Mouse (Mus musculus) heart, embryonic 10.5 days (tissue): ENCODE results near the gene Nfkbiz. TPM values are rescaled to one million over a fixed set of nuclear protein-coding genes. Genes with fewer than 3 reads are reported as not detected.
"Not testable (repeated sequence)": the region's sequence is repeated elsewhere in the genome, so short reads cannot be mapped to it uniquely, and the experiment has no call there.

Experiments
- DNase-seq: peaks from one replicate; pipeline ENCODE4 v3.0.0-alpha.2; 2017; ENCODE audit warnings: low spot score
- H3K27ac ChIP-seq: fragments of 300-500 bp; sonication (generic); 2 replicates; pipeline ENCODE4 v1.5.1; 2016; ENCODE audit warnings: mild to moderate bottlenecking
- H3K27me3 ChIP-seq: fragments of 300-500 bp; sonication (generic); 2 replicates; pipeline ENCODE4 v1.6.1; 2016; ENCODE audit warnings: mild to moderate bottlenecking; ENCODE audit not compliant: poor library complexity, insufficient read depth, severe bottlenecking
- H3K36me3 ChIP-seq: fragments of 300-500 bp; sonication (generic); 2 replicates; pipeline ENCODE4 v1.6.1; 2016; ENCODE audit warnings: mild to moderate bottlenecking, moderate library complexity
- H3K4me1 ChIP-seq: fragments of 300-500 bp; sonication (generic); 2 replicates; pipeline ENCODE4 v1.6.1; 2016; ENCODE audit warnings: mild to moderate bottlenecking
- H3K4me3 ChIP-seq: fragments of 300-500 bp; sonication (generic); 2 replicates; pipeline ENCODE4 v1.5.1; 2016; ENCODE audit warnings: mild to moderate bottlenecking, moderate library complexity
- H3K9me3 ChIP-seq: fragments of 300-500 bp; sonication (generic); 2 replicates; pipeline ENCODE4 v1.6.1; 2016; ENCODE audit warnings: mild to moderate bottlenecking, moderate library complexity
- WGBS: fragments of 180-500 bp; shearing (Covaris S2); methylation state at CpG from one replicate; pipeline ENCODE4 v1.1.7; 2016; 5-methylcytosine and 5-hydroxymethylcytosine counted together
- polyA plus RNA-seq: library from polyadenylated mRNA; unstranded; fragments of >200 nt; fragmentation: Nextera tagmentation; extraction: Ambion mirVana; gene quantifications from 2 replicates; pipeline ENCODE4 v1.2.1, GENCODE M21; 2016

The Nfkbiz gene
- 1.7 and 3.1 TPM in 2 replicates for polyA plus RNA-seq

DNA sequence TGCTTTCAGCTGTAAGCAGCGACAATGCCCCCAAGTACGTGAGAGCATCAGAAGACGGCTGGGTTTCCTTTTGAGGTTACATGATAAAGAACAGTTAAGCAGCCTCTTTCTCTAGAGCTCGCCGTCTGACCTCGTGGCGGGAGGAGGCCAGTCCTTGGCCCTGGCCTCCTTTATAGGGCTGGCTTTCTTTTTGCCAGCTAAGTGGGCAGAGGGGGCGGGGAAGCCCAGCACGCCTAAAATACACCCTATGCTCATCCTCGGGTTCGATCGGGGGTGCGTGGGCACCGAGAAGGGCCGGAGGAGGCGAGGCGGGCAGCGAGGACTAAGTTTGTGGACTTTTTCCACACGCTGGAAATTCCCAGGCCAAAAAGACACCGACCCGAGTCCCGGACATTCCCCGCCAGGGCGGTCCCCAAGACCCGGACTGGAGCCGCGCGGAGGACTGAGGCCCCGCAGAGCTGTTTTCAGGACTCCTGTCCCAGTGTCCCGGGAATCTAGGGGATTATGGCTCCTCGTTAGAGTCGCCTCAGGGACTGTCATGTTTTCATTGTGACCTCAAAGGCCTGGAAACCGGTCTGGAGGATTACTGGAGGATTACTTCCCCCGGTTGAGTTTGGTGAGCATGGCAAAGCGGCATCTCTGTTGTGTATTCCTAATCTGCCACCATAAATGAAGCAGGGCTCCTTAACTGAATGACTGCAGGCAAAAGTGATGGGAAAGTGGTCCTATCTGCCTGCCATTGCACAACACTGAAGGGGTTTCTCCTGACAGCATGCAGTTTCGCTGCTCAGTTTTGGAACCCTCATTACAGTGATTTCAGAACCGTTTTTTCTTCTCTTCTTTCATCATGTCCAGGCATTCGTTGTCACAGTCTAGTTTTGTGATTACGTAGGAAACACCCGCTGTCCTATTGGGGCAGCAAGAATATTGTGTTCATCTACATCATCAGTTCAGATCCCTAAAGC is at the start of gene Nfkbiz:
Nfkbiz (minus strand) TSS at position 390 of the 965 bp plus-strand sequence.
- Histone ChIP-seq H3K36me3 (peaks cover 2% of the 10 kb centered on the region), H3K27me3 (no peaks in the 10 kb centered on the region), H3K4me3 (peak within 1 kb of the TSS; percentile 76), H3K4me1 (peaks cover 4% of the 10 kb centered on the region; the same call in 1 of the 2 replicates), H3K27ac (peak within 1 kb of the TSS; percentile 99), H3K9me3 (no peaks in the 10 kb centered on the region)
- peak; percentile 94 for DNase-seq
- 1% methylated on average over 40 of the region's 40 CpGs for WGBS

DNA sequence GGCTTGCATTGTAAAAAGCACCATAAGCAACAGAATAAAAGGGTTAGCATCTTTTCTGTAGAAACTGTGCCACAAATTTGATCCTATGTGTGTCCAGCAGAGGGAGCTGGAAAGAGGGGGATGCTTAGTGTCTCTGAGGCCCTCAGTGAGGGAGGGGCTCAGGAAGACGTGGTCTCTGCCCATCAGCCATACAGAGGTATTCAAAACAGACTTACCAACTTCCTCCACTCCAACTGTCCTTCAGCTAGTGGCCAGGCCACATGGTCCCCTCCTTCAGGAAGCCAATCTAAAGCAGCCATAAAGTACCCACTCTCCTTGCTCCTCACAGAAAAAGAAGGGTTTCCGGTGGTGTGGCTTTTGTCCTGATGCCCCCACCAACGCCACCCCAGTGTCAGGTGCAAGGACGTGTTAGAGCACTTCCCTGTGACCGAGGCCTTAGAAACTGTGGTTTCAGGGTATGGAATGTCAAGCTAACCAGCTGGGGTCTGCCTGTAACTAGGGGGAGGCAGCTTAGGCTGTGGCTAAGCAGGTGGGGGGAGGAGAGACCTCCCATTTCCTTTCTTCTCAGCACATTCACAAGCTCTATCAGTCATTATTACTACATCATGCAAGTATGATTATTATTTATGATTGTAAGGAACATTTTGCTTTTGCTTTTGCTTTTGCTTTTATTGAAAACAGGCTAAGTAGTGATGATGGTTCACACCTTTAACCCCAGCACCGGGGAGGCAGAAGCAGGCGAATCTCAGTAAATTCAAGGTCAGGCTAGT is 49.3 kb upstream of the Nfkbiz start:
- Histone ChIP-seq H3K9me3 (no peaks in the 10 kb centered on the region), H3K27ac (no peak overlapping the region), H3K27me3 (no peaks in the 10 kb centered on the region), H3K4me3 (no peak overlapping the region), H3K4me1 (peaks cover 6% of the 10 kb centered on the region; the same call in 1 of the 2 replicates), H3K36me3 (peaks cover 16% of the 10 kb centered on the region)
- no peak for DNase-seq
- WGBS, result 54% methylated on average over 7 of the region's 7 CpGs

DNA sequence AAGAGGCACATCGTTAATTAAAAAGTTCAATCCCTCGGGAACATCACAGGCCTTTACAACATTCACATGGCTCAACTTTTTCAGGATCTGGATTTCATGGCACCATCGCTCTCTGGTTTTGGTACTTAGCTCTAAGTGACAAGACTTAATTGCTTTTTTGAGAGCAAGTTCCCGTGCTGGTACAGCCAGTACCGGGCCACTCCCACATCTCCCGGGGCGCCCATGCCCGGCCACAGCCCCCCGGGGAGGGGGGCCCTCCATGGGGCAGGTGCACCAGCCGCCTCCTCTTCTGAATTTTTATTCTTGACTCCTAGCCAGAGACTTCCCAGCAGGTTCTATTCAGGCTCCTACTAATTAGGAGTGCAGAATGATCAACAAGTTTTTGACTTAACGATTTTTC is 45.5 kb upstream of the Nfkbiz start:
- H3K27me3 ChIP-seq, result no peaks in the 10 kb centered on the region
- H3K4me3 ChIP-seq, result no peak overlapping the region
- H3K9me3 ChIP-seq, result no peaks in the 10 kb centered on the region
- peaks cover 3% of the 10 kb centered on the region; the same call in 1 of the 2 replicates for H3K4me1 ChIP-seq
- 81% methylated on average over 11 of the region's 11 CpGs for WGBS
- no peak for DNase-seq
- H3K36me3 ChIP-seq, result 0 out of 2 replicates have a peak, but pooled peaks cover 6% of the 10 kb centered on the region
- H3K27ac ChIP-seq, result no peak overlapping the region

DNA sequence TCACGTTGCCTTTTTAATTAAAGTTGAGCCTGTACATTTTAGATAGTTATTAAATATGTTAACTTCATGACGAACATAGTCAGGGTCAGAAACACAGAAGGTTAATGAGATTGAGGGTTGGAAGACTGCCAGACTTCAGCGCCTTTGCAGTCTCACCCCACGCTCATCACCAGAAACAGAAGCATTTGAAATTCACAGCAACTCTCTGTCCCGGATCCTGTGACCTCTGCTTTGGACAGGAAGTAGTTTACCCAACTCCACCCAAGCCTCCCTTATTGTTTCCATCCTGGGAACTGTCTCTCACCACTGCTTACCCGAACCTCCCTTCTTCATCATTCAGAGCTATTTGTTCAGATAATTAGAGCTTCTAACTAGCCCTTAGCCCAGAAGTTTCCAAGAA is 37.3 kb upstream of the Nfkbiz start:
- Histone ChIP-seq H3K27me3 (no peaks in the 10 kb centered on the region), H3K27ac (no peak overlapping the region), H3K9me3 (no peaks in the 10 kb centered on the region), H3K36me3 (no peaks in the 10 kb centered on the region), H3K4me3 (no peak overlapping the region), H3K4me1 (peaks cover 8% of the 10 kb centered on the region; the same call in 1 of the 2 replicates)
- DNase-seq, result no peak
- 56% methylated on average over 6 of the region's 6 CpGs for WGBS

DNA sequence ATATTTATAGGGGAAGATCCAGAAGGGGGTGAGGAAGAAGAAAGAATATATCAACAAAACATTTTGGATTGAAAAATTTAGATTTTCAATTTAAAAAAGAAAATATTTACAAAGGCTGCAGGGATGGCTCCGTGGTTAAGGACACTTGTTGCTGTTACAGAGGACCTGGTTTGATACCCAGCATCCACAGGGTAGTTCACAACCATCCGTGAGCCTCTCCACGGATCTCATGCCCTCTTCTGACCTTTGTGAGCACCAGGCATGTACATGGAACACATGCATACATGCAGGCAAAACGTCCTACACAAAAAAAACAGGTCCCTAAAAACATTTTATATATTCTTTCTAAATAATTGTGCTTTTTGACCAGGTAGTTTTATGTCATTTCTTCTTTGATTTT is 25.1 kb upstream of the Nfkbiz start:
- Histone ChIP-seq H3K27me3 (no peaks in the 10 kb centered on the region), H3K36me3 (0 out of 2 replicates have a peak, but pooled peaks cover 6% of the 10 kb centered on the region), H3K4me1 (no peaks in the 10 kb centered on the region), H3K4me3 (no peak overlapping the region), H3K27ac (no peak overlapping the region), H3K9me3 (no peaks in the 10 kb centered on the region)
- 63% methylated on average over 4 of the region's 4 CpGs for WGBS
- no peak for DNase-seq

DNA sequence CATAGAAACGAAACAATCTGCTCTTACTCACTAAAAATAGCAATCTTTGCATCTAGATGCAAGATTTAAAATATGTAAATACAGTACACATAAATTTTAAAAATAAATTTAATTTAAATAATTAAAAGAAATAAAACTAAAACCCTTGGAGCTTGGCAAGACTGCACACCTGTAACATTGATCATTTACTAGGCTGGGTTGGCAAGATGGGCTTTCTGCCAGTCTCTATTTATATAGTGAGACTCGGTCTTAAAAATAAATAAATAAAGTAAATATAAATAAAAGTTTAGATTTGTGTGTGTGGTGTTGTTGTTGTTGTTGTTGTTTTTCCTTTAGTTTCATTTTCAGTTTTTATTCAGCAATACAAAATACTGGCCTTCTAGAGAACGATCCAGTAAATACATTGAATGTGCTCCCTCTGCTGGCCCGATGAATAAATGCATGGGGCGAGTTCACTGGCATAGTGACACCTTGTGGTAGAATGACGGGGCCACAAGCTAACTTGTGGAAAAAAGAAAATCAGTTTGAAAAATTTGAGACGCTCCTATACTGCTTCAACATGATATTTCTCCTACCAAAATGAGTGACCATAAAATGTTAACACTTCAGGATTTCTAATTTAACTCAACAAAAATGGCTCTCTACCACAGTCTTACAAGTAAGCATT is 24.6 kb upstream of the Nfkbiz start:
- 26% methylated on average over 7 of the region's 7 CpGs for WGBS
- DNase-seq, result peak; percentile 81
- Histone ChIP-seq H3K27me3 (no peaks in the 10 kb centered on the region), H3K4me1 (no peaks in the 10 kb centered on the region), H3K36me3 (0 out of 2 replicates have a peak, but pooled peaks cover 6% of the 10 kb centered on the region), H3K27ac (no peak overlapping the region), H3K9me3 (no peaks in the 10 kb centered on the region), H3K4me3 (no peak overlapping the region)

DNA sequence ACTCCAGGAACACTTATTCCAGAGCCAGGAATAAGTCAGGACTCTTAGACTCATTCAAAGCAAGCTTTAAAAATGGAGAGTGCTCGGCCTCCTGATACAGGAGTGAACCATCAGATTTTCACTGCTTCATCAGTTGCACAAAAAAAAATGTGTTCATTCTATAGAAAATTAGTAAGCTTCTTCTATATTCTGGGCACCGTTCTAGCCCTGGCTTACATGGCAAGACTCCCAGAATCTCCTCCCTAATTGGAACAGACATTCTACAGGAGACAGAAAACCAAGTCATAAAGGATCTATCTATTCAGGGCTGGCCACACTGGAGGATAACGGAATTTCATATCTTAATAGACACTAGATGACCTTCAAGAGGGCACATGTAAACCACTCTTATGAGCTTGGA is 22.4 kb upstream of the Nfkbiz start:
- Histone ChIP-seq H3K36me3 (peaks cover 12% of the 10 kb centered on the region; the same call in 1 of the 2 replicates), H3K4me3 (no peak overlapping the region), H3K27me3 (no peaks in the 10 kb centered on the region), H3K27ac (no peak overlapping the region), H3K4me1 (no peaks in the 10 kb centered on the region), H3K9me3 (no peaks in the 10 kb centered on the region)
- DNase-seq, result no peak
- WGBS, result 83% methylated on average over 3 of the region's 3 CpGs

DNA sequence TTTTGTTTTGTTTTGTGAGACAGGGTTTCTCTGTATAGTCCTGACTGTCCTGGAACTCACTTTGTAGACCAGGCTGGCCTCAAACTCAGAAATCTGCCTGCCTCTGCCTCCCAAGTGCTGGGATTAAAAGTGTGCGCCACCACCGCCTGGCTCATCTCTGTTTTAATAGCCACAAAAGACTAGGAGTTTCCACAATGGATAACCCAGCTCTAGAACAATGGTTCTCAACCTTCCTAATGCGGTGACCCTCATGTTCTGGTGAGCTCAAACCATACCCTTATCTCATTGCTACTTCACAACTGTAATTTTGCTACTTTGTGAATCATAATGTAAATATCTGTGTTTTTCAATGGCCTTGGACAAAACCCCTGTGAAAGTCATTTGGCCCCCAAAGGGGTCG is 20.7 kb upstream of the Nfkbiz start:
- H3K4me3 ChIP-seq, H3K9me3 ChIP-seq, DNase-seq, H3K27me3 ChIP-seq, H3K27ac ChIP-seq, H3K36me3 ChIP-seq, H3K4me1 ChIP-seq: not testable (repeated sequence)
- 89% methylated on average over 4 of the region's 4 CpGs for WGBS

DNA sequence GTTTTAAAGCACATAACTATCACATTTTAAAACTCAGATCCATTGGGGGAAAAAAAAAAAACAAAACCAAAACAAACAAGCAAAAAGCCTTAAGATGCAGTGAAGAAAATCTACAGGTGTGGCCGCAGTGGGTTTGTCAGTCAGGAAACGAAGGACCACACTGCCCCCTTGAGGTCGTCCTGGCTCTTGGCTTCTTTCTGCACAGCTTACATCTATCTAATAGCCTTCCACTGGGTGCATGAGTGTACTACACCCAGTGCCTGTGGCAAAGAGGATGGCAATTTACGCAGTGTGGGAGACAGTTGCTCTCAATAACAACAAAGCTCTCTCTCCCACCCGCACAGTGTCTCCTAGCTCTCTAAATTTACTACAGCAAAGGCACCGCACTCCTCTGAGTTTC is 19.8 kb upstream of the Nfkbiz start:
- H3K4me1 ChIP-seq, result no peaks in the 10 kb centered on the region
- H3K27me3 ChIP-seq, result no peaks in the 10 kb centered on the region
- DNase-seq, result no peak
- no peaks in the 10 kb centered on the region for H3K9me3 ChIP-seq
- no peak overlapping the region for H3K27ac ChIP-seq
- no peak overlapping the region for H3K4me3 ChIP-seq
- WGBS, result 59% methylated on average over 6 of the region's 6 CpGs
- H3K36me3 ChIP-seq, result peaks cover 9% of the 10 kb centered on the region; the same call in 1 of the 2 replicates

DNA sequence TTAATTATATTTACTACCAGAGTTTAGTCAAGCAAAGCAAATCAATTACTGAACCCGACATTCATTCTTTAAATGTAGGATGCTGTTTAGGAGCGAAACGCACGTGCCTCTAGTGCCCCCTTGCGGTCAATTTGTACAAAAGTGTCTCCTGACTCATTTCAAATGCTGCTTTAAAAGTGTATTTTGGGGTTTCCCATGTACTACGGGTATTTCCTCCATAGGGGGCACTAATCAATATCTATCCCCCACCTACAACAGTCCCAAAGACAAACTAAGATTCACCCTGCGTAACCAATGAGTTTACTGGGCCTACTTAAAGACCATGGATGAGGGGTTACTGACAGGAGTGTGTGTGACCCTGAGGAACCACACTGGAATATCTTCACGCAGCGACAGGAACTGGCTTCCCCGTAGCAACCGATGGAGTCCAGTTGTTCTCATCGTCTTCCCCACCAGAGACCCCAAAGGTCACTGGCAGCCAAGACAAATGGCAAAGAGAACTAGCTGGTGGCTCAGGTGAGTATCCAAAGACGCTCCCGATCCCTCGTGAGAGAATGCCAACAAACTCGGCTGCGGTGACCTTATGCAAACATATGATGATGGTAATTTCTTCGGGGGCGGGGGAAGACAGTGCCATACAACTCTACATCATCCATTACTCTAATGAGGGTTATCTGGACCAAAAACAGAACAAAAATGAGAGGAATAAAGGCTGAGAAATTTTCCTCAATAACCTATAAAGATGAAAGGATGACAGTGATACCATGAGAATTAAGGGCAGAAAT is 14.4 kb upstream of the Nfkbiz start:
- no peaks in the 10 kb centered on the region for H3K9me3 ChIP-seq
- peaks cover 9% of the 10 kb centered on the region; the same call in 1 of the 2 replicates for H3K36me3 ChIP-seq
- no peak overlapping the region for H3K4me3 ChIP-seq
- H3K27ac ChIP-seq, result no peak overlapping the region
- H3K27me3 ChIP-seq, result no peaks in the 10 kb centered on the region
- 57% methylated on average over 19 of the region's 19 CpGs for WGBS
- peak; percentile 80 for DNase-seq
- H3K4me1 ChIP-seq, result no peaks in the 10 kb centered on the region

DNA sequence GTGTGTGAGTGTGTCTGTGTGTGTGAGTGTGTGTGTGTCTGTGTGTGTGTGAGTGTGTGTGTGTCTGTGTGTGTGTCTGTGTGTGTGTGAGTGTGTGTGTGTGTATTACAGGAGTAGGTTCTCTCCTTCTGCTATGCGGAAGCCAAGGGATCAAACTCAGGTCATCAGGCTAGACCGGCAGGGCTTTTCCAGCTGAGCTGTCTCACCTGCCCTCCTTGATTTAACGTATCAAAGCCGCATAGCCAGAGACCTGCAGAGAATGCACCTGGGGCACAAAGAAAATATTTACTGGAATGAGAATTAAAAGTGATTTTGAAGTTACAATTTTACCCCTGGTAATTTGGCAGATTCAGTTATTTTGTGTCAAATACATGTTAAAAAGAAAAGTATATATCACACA is 13.8 kb upstream of the Nfkbiz start:
- Histone ChIP-seq H3K4me3 (no peak overlapping the region), H3K4me1 (no peaks in the 10 kb centered on the region), H3K36me3 (peaks cover 9% of the 10 kb centered on the region; the same call in 1 of the 2 replicates), H3K9me3 (no peaks in the 10 kb centered on the region), H3K27ac (no peak overlapping the region), H3K27me3 (no peaks in the 10 kb centered on the region)
- no peak for DNase-seq
- WGBS, result 64% methylated on average over 4 of the region's 4 CpGs

DNA sequence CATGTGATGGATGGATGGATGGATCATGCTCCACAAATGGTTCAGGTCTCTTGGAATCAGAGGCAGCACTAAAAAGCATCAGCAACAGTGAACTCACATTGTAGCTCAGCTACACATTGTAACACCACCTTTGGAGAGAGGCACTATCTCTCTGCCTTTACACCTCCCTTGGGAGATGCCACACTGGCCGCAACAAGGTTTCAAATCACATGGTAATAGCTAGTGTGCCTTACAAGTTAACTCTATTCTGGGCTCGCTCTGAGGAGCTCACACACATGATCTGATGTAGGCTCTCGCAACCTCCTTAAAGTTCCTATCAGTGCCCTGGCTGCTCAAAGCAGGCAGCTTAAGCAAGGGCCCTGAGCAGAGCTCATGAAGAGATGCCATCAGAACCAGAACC is 11.8 kb upstream of the Nfkbiz start:
- Histone ChIP-seq H3K27me3 (no peaks in the 10 kb centered on the region), H3K36me3 (peaks cover 5% of the 10 kb centered on the region; the same call in 1 of the 2 replicates), H3K9me3 (no peaks in the 10 kb centered on the region), H3K27ac (no peak overlapping the region), H3K4me1 (no peaks in the 10 kb centered on the region), H3K4me3 (no peak overlapping the region)
- 78% methylated on average over 3 of the region's 3 CpGs for WGBS
- DNase-seq, result no peak
